Mouse (Mus musculus) CH12.LX (cell line): ENCODE measurements at regions not wholly inside any gene's neighbourhood (a gene's known extent, or its start where the extent isn't known, plus 50 kb on each side); places are given as distances from the start of the nearest gene placed in this dataset.

Experiments
- CTCF ChIP-seq, 2 experiments: IDR thresholded peaks in 1 of 2; conservative IDR thresholded peaks in 1 of 2; 2 replicates each; pipeline ENCODE4 v1.5.1; 2011 to 2012; ENCODE audit warnings: low read depth in 2 of 2, low read length in 2 of 2, improper control_type of control experiment in 1 of 2, inconsistent platforms in 1 of 2, mild to moderate bottlenecking in 1 of 2, moderate library complexity in 1 of 2
- POLR2A ChIP-seq: IDR thresholded peaks from 2 replicates; pipeline ENCODE4 v1.6.1; 2011; ENCODE audit warnings: low read depth, mild to moderate bottlenecking, improper control_type of control experiment, low read length

- no peak for TF ChIP-seq CTCF (conservative IDR thresholded peaks at IDR 0.05 in 1 of 2, IDR thresholded peaks at IDR 0.05 in 1 of 2; ENCODE audit: low read depth in 2 of 2, low read length in 2 of 2)
- TF ChIP-seq POLR2A, result no peak
Observed at GRCm38 (mm10) chr16:31510097-31510496, 88.0 kb downstream of the Bdh1 start.
